Mouse (Mus musculus) heart, embryonic 10.5 days (tissue): ENCODE measurements around the gene Rnf187. TPM values are rescaled to one million over a fixed set of nuclear protein-coding genes. Genes with fewer than 3 reads are reported as not detected.

Experiments
- DNase-seq: peaks from one replicate; pipeline ENCODE4 v3.0.0-alpha.2; 2017; ENCODE audit warnings: low spot score
- H3K27ac ChIP-seq: fragments of 300-500 bp; sonication (generic); 2 replicates; pipeline ENCODE4 v1.5.1; 2016; ENCODE audit warnings: mild to moderate bottlenecking
- H3K27me3 ChIP-seq: fragments of 300-500 bp; sonication (generic); 2 replicates; pipeline ENCODE4 v1.6.1; 2016; ENCODE audit warnings: mild to moderate bottlenecking; ENCODE audit not compliant: poor library complexity, insufficient read depth, severe bottlenecking
- H3K36me3 ChIP-seq: fragments of 300-500 bp; sonication (generic); 2 replicates; pipeline ENCODE4 v1.6.1; 2016; ENCODE audit warnings: mild to moderate bottlenecking, moderate library complexity
- H3K4me1 ChIP-seq: fragments of 300-500 bp; sonication (generic); 2 replicates; pipeline ENCODE4 v1.6.1; 2016; ENCODE audit warnings: mild to moderate bottlenecking
- H3K4me3 ChIP-seq: fragments of 300-500 bp; sonication (generic); 2 replicates; pipeline ENCODE4 v1.5.1; 2016; ENCODE audit warnings: mild to moderate bottlenecking, moderate library complexity
- H3K9me3 ChIP-seq: fragments of 300-500 bp; sonication (generic); 2 replicates; pipeline ENCODE4 v1.6.1; 2016; ENCODE audit warnings: mild to moderate bottlenecking, moderate library complexity
- WGBS: fragments of 180-500 bp; shearing (Covaris S2); methylation state at CpG from one replicate; pipeline ENCODE4 v1.1.7; 2016; 5-methylcytosine and 5-hydroxymethylcytosine counted together
- polyA plus RNA-seq: library from polyadenylated mRNA; unstranded; fragments of >200 nt; fragmentation: Nextera tagmentation; extraction: Ambion mirVana; gene quantifications from 2 replicates; pipeline ENCODE4 v1.2.1, GENCODE M21; 2016

Gene Rnf187
- polyA plus RNA-seq, 1 experiment from 2014 or later: 213 TPM

- under 1% methylated on average over 21 of the region's 21 CpGs for WGBS
- peak overlapping the region; percentile 93 for H3K27ac ChIP-seq
- peaks cover 61% of the 10 kb centered on the region for H3K4me1 ChIP-seq
- no peaks in the 10 kb centered on the region for H3K27me3 ChIP-seq
- H3K4me3 ChIP-seq: peak overlapping the region; percentile 82
- peaks cover 28% of the 10 kb centered on the region for H3K36me3 ChIP-seq
- no peak for DNase-seq
- no peaks in the 10 kb centered on the region for H3K9me3 ChIP-seq
These were observed 38.9 kb upstream of the Rnf187 start for GRCm38 (mm10) chr11:58977607-58978026.

- WGBS: under 1% methylated on average over 29 of the region's 29 CpGs
- peaks cover 28% of the 10 kb centered on the region for H3K36me3 ChIP-seq
- no peaks in the 10 kb centered on the region for H3K27me3 ChIP-seq
- no peaks in the 10 kb centered on the region for H3K9me3 ChIP-seq
- H3K4me1 ChIP-seq: peaks cover 61% of the 10 kb centered on the region
- H3K4me3 ChIP-seq: peak overlapping the region; percentile 82
- DNase-seq: no peak
- H3K27ac ChIP-seq: peak overlapping the region; percentile 93
These were observed 38.4 kb upstream of the Rnf187 start for GRCm38 (mm10) chr11:58977150-58977549.

DNA sequence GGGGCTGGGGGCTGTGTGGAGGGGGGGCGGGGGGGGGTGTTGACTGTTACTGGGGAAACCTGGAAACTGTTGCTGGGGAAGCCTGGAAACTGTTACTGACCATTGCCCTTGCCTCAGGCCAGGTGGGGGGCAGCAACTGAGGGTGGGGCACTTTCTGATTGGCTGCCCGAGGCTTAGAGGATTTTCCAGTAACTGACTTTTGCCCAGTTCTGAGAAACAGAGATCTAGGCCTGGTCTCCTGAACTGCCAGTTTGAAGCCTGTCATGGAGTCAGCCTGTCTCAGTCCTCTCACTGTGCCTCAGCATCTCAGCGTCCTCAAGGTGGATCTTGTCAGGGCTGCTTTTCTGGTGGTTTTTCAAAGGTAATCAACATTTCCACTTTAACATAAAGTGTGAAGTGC lies 35.7 kb upstream of the Rnf187 start:
- H3K36me3 ChIP-seq: peaks cover 29% of the 10 kb centered on the region
- H3K4me1 ChIP-seq: peaks cover 59% of the 10 kb centered on the region
- H3K4me3 ChIP-seq: no peak overlapping the region
- H3K27me3 ChIP-seq: no peaks in the 10 kb centered on the region
- H3K27ac ChIP-seq: no peak overlapping the region
- no peak for DNase-seq
- 68% methylated on average over 3 of the region's 3 CpGs for WGBS
- H3K9me3 ChIP-seq: no peaks in the 10 kb centered on the region

DNA sequence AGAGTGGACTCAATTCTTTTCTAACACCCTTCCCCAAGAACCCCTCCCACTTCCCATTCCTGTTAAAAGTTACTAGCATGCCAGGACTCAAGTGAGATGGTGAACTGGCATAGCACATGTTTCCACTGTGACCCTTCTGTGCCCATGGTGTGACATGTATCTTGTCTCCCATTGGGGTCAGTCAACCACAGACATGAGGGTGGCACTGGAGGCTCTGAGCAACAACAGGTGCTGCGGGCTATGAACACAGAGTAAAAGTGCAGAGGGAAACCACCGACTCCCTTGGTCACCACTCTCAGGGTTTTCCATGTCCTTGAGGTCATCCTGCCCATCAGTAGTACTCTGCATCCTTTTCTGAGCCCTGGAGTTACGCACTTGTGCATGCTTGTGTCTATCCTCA lies 33.1 kb upstream of the Rnf187 start:
- Histone ChIP-seq H3K27me3 (no peaks in the 10 kb centered on the region), H3K27ac (no peak overlapping the region), H3K4me1 (peaks cover 48% of the 10 kb centered on the region), H3K9me3 (no peaks in the 10 kb centered on the region), H3K36me3 (peaks cover 37% of the 10 kb centered on the region), H3K4me3 (no peak overlapping the region)
- no peak for DNase-seq
- 82% methylated on average over 3 of the region's 3 CpGs for WGBS

GRCm38 (mm10) chr11:58970831-58971530 lies 32.3 kb upstream of the Rnf187 start:
- Histone ChIP-seq H3K4me3 (no peak overlapping the region), H3K27ac (0 out of 2 replicates have a peak overlapping the region, but pooled peaks have one; percentile 36), H3K4me1 (peaks cover 52% of the 10 kb centered on the region), H3K27me3 (no peaks in the 10 kb centered on the region), H3K9me3 (no peaks in the 10 kb centered on the region), H3K36me3 (peaks cover 37% of the 10 kb centered on the region)
- no peak for DNase-seq
- WGBS: 84% methylated on average over 21 of the region's 21 CpGs

- peaks cover 35% of the 10 kb centered on the region for H3K36me3 ChIP-seq
- no peak for DNase-seq
These were observed 30.9 kb upstream of the Rnf187 start for GRCm38 (mm10) chr11:58969659-58970058.

GRCm38 (mm10) chr11:58969027-58969426 lies 30.3 kb upstream of the Rnf187 start:
- H3K36me3 ChIP-seq: peaks cover 29% of the 10 kb centered on the region
- no peak for DNase-seq
- peaks cover 56% of the 10 kb centered on the region for H3K4me1 ChIP-seq
- no peaks in the 10 kb centered on the region for H3K9me3 ChIP-seq
- H3K4me3 ChIP-seq: no peak overlapping the region
- H3K27me3 ChIP-seq: peaks cover 3% of the 10 kb centered on the region; the same call in 1 of the 2 replicates
- H3K27ac ChIP-seq: no peak overlapping the region
- 69% methylated on average over 8 of the region's 8 CpGs for WGBS

More at GRCm38 (mm10) chr11:58969659-58970058, 30.9 kb upstream of the Rnf187 start:
- no peaks in the 10 kb centered on the region for H3K9me3 ChIP-seq
- no peak overlapping the region for H3K27ac ChIP-seq
- peaks cover 61% of the 10 kb centered on the region for H3K4me1 ChIP-seq
- H3K4me3 ChIP-seq: no peak overlapping the region
- no peaks in the 10 kb centered on the region; the same call in 1 of the 2 replicates for H3K27me3 ChIP-seq
- 72% methylated on average over 6 of the region's 6 CpGs for WGBS

- Histone ChIP-seq H3K9me3 (no peaks in the 10 kb centered on the region), H3K4me1 (peaks cover 54% of the 10 kb centered on the region), H3K36me3 (peaks cover 27% of the 10 kb centered on the region), H3K4me3 (no peak overlapping the region), H3K27me3 (peaks cover 7% of the 10 kb centered on the region; the same call in 1 of the 2 replicates), H3K27ac (no peak overlapping the region)
- 81% methylated on average over 7 of the region's 7 CpGs for WGBS
- DNase-seq: no peak
These were observed 29.8 kb upstream of the Rnf187 start for GRCm38 (mm10) chr11:58968551-58968950.

GRCm38 (mm10) chr11:58967346-58967745 lies 28.6 kb upstream of the Rnf187 start:
- H3K4me3 ChIP-seq: no peak overlapping the region
- H3K27me3 ChIP-seq: peaks cover 19% of the 10 kb centered on the region
- no peak overlapping the region for H3K27ac ChIP-seq
- peaks cover 22% of the 10 kb centered on the region for H3K36me3 ChIP-seq
- 94% methylated on average over 1 of the region's 1 CpGs for WGBS
- DNase-seq: no peak
- H3K9me3 ChIP-seq: no peaks in the 10 kb centered on the region
- peaks cover 53% of the 10 kb centered on the region for H3K4me1 ChIP-seq

DNA sequence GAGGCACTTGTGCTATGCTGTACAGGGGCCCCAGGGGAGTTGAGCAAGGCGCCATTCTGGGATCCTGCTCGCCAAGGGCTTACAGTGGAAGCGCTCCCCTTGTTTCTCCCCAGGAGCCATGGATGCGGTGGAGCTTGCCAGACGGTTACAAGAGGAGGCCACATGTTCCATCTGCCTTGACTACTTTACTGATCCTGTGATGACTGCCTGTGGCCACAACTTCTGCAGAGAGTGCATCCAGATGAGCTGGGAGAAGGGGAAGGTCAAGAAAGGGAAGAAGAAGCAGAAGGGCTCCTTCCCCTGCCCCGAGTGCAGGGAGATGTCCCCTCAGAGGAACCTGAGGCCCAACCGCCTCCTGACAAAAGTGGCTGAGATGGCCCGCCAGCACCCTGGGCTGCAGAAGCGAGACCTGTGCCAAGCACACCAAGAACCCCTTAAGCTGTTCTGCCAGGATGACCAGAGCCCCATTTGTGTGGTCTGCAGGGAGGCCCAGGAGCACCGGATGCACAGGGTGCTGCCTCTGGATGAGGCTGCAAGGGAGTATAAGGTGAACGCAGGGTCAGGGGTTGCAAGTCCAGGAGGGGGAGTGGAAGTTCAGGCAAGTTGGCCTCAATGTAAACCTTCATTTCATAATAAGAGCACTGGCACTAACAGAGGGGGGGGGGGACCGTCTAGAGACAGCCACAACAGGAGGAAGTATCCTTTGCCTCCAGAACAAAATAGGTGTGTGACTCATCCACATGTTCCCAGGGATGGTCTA lies 26.5 kb upstream of the Rnf187 start:
- Histone ChIP-seq H3K27me3 (peaks cover 31% of the 10 kb centered on the region), H3K4me3 (peak overlapping the region; percentile 27; the same call in 1 of the 2 replicates), H3K36me3 (peaks cover 7% of the 10 kb centered on the region), H3K9me3 (0 out of 2 replicates have a peak, but pooled peaks cover 4% of the 10 kb centered on the region), H3K27ac (peak overlapping the region; percentile 64), H3K4me1 (peaks cover 34% of the 10 kb centered on the region)
- DNase-seq: no peak
- WGBS: 42% methylated on average over 12 of the region's 12 CpGs

DNA sequence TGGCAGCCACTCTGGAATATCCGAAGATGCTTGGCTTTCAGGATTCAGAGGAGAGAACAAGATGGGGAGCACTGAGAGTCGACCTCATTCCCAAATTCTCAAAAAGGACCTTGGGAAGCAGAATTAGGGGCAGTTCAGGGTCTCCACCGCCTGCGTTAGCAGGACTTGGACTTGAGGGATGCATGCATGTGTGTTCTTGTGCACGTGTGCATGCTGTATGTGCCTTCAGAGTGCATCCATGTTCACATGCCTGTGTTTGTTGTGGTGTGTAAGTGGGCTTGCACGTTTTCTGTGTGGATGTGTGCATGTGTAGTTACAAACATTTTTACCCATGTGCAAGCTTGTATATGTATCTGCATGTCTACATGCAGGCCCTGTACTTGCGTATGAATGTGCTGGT lies 25.5 kb upstream of the Rnf187 start:
- 0 out of 2 replicates have a peak, but pooled peaks cover 4% of the 10 kb centered on the region for H3K9me3 ChIP-seq
- no peak overlapping the region for H3K4me3 ChIP-seq
- H3K27me3 ChIP-seq: peaks cover 31% of the 10 kb centered on the region
- peaks cover 32% of the 10 kb centered on the region for H3K4me1 ChIP-seq
- no peak overlapping the region for H3K27ac ChIP-seq
- peaks cover 7% of the 10 kb centered on the region for H3K36me3 ChIP-seq
- DNase-seq: no peak
- WGBS: 87% methylated on average over 7 of the region's 7 CpGs

- no peak for DNase-seq
- H3K27me3 ChIP-seq: peaks cover 31% of the 10 kb centered on the region
- 0 out of 2 replicates have a peak, but pooled peaks cover 4% of the 10 kb centered on the region for H3K9me3 ChIP-seq
- no peak overlapping the region for H3K27ac ChIP-seq
- 30% methylated on average over 17 of the region's 17 CpGs for WGBS
- no peak overlapping the region for H3K4me3 ChIP-seq
- peaks cover 6% of the 10 kb centered on the region for H3K36me3 ChIP-seq
- peaks cover 32% of the 10 kb centered on the region for H3K4me1 ChIP-seq
These were observed 24.8 kb upstream of the Rnf187 start for GRCm38 (mm10) chr11:58963543-58963942.
